Mouse (Mus musculus) limb, embryonic 15.5 days (tissue): ENCODE data around the gene Nkx2-2. TPM values are rescaled to one million over a fixed set of nuclear protein-coding genes. Genes with fewer than 3 reads are reported as not detected.
"Not testable (repeated sequence)": the region's sequence is repeated elsewhere in the genome, so short reads cannot be mapped to it uniquely, and the experiment has no call there.

Experiments used
- ATAC-seq: fragments of 200-750 bp; cut with Nextera tagmentation; 2 replicates; pipeline ENCODE4 v1.8.0; 2017; ENCODE audit warnings: low read depth, moderate TSS enrichment; ENCODE audit not compliant: insufficient number of reproducible peaks, low FRiP score, low TSS enrichment
- H3K27ac ChIP-seq: fragments of 300-500 bp; sonication (generic); 2 replicates; pipeline ENCODE4 v1.5.1; 2015; ENCODE audit warnings: moderate library complexity, mild to moderate bottlenecking, inconsistent platforms
- H3K27me3 ChIP-seq: fragments of 300-500 bp; sonication (generic); 2 replicates; pipeline ENCODE4 v1.6.1; 2015; ENCODE audit warnings: inconsistent platforms
- H3K36me3 ChIP-seq: fragments of 300-500 bp; sonication (generic); 2 replicates; pipeline ENCODE4 v1.6.1; 2015; ENCODE audit warnings: inconsistent platforms
- H3K4me1 ChIP-seq: fragments of 300-500 bp; sonication (generic); 2 replicates; pipeline ENCODE4 v1.6.1; 2015; ENCODE audit warnings: inconsistent platforms
- H3K4me2 ChIP-seq: fragments of 300-500 bp; sonication (generic); 2 replicates; pipeline ENCODE4 v1.6.1; 2015; ENCODE audit warnings: mild to moderate bottlenecking, inconsistent platforms
- H3K4me3 ChIP-seq: fragments of 300-500 bp; sonication (generic); 2 replicates; pipeline ENCODE4 v1.5.1; 2015; ENCODE audit warnings: mild to moderate bottlenecking, inconsistent platforms
- H3K9ac ChIP-seq: fragments of 300-500 bp; sonication (generic); 2 replicates; pipeline ENCODE4 v1.6.1; 2015; ENCODE audit warnings: inconsistent platforms
- H3K9me3 ChIP-seq: fragments of 300-500 bp; sonication (generic); 2 replicates; pipeline ENCODE4 v1.6.1; 2016; ENCODE audit warnings: inconsistent platforms
- WGBS: fragments of 180-500 bp; shearing (Covaris S2); methylation state at CpG from one replicate; pipeline ENCODE4 v1.1.7; 2015; 5-methylcytosine and 5-hydroxymethylcytosine counted together
- polyA plus RNA-seq: library from polyadenylated mRNA; unstranded; fragments of >200 nt; fragmentation: Nextera tagmentation; extraction: Ambion mirVana; gene quantifications from 2 replicates; pipeline ENCODE4 v1.2.1, GENCODE M21; 2015

Gene Nkx2-2
- polyA plus RNA-seq, 1 experiment from 2014 or later: not detected

GRCm38 (mm10) chr2:147177672-147178071 lies 16.4 kb downstream of the Nkx2-2 start:
- no peak overlapping the region for H3K27ac ChIP-seq
- peaks cover 81% of the 10 kb centered on the region for H3K27me3 ChIP-seq
- WGBS: 10% methylated on average over 10 of the region's 10 CpGs
- no peaks in the 10 kb centered on the region for H3K36me3 ChIP-seq
- H3K4me2 ChIP-seq: peak overlapping the region; percentile 65
- H3K9ac ChIP-seq: no peak overlapping the region
- H3K4me1 ChIP-seq: peaks cover 11% of the 10 kb centered on the region; the same call in 1 of the 2 replicates
- H3K9me3 ChIP-seq: no peaks in the 10 kb centered on the region
- no peak for ATAC-seq
- H3K4me3 ChIP-seq: peak overlapping the region; percentile 38

GRCm38 (mm10) chr2:147175296-147175695 lies 18.7 kb downstream of the Nkx2-2 start:
- Histone ChIP-seq H3K36me3 (no peaks in the 10 kb centered on the region), H3K9ac (no peak overlapping the region), H3K4me1 (peaks cover 11% of the 10 kb centered on the region; the same call in 1 of the 2 replicates), H3K4me3 (no peak overlapping the region), H3K4me2 (no peak overlapping the region), H3K27ac (no peak overlapping the region), H3K9me3 (no peaks in the 10 kb centered on the region), H3K27me3 (peaks cover 58% of the 10 kb centered on the region)
- ATAC-seq: no peak
- WGBS: 82% methylated on average over 11 of the region's 11 CpGs

- ATAC-seq: no peak
- Histone ChIP-seq H3K4me1 (peaks cover 9% of the 10 kb centered on the region; the same call in 1 of the 2 replicates), H3K9ac (no peak overlapping the region), H3K4me3 (no peak overlapping the region), H3K4me2 (no peak overlapping the region), H3K27ac (no peak overlapping the region), H3K9me3 (no peaks in the 10 kb centered on the region), H3K36me3 (no peaks in the 10 kb centered on the region), H3K27me3 (peaks cover 43% of the 10 kb centered on the region)
These were observed 20.3 kb downstream of the Nkx2-2 start for GRCm38 (mm10) chr2:147173751-147174150.

- H3K9me3 ChIP-seq, ATAC-seq, H3K9ac ChIP-seq, H3K4me1 ChIP-seq, H3K4me2 ChIP-seq, H3K36me3 ChIP-seq, H3K4me3 ChIP-seq, H3K27ac ChIP-seq: not testable (repeated sequence)
- 68% methylated on average over 9 of the region's 9 CpGs for WGBS
- H3K27me3 ChIP-seq: peaks cover 21% of the 10 kb centered on the region
These were observed 23.5 kb downstream of the Nkx2-2 start for GRCm38 (mm10) chr2:147170538-147170937.

- H3K9ac ChIP-seq: no peak overlapping the region
- H3K27ac ChIP-seq: no peak overlapping the region
- no peaks in the 10 kb centered on the region for H3K4me1 ChIP-seq
- no peak for ATAC-seq
- no peak overlapping the region for H3K4me2 ChIP-seq
- no peaks in the 10 kb centered on the region for H3K27me3 ChIP-seq
- no peaks in the 10 kb centered on the region for H3K36me3 ChIP-seq
- 65% methylated on average over 1 of the region's 1 CpGs for WGBS
- no peak overlapping the region for H3K4me3 ChIP-seq
- no peaks in the 10 kb centered on the region for H3K9me3 ChIP-seq
These were observed 28.2 kb downstream of the Nkx2-2 start for GRCm38 (mm10) chr2:147165863-147166262.

- no peaks in the 10 kb centered on the region for H3K9me3 ChIP-seq
These were observed 28.7 kb downstream of the Nkx2-2 start for GRCm38 (mm10) chr2:147165376-147165775.

GRCm38 (mm10) chr2:147152543-147152942 lies 41.5 kb downstream of the Nkx2-2 start:
- Histone ChIP-seq H3K9me3 (no peaks in the 10 kb centered on the region), H3K4me3 (no peak overlapping the region), H3K27ac (no peak overlapping the region), H3K4me2 (no peak overlapping the region), H3K4me1 (no peaks in the 10 kb centered on the region), H3K9ac (no peak overlapping the region), H3K36me3 (no peaks in the 10 kb centered on the region), H3K27me3 (no peaks in the 10 kb centered on the region)
- WGBS: 65% methylated on average over 2 of the region's 2 CpGs
- ATAC-seq: no peak

More at GRCm38 (mm10) chr2:147165376-147165775, 28.7 kb downstream of the Nkx2-2 start:
- H3K9ac ChIP-seq: no peak overlapping the region
- no peak for ATAC-seq
- no peak overlapping the region for H3K4me3 ChIP-seq
- 76% methylated on average over 3 of the region's 3 CpGs for WGBS
- H3K36me3 ChIP-seq: no peaks in the 10 kb centered on the region
- no peak overlapping the region for H3K4me2 ChIP-seq
- no peaks in the 10 kb centered on the region for H3K4me1 ChIP-seq
- H3K27me3 ChIP-seq: no peaks in the 10 kb centered on the region
- no peak overlapping the region for H3K27ac ChIP-seq

Other genes starting within 250 kb of the Nkx2-2 start
- gene Xrn2, start 181.2 kb downstream of the Nkx2-2 start, polyA plus RNA-seq: 61.1 and 62.9 TPM in 2 replicates
- not detected in 2 replicates for gene Nkx2-4, start 108.8 kb downstream of the Nkx2-2 start, polyA plus RNA-seq
- gene Pax1, start 167.7 kb upstream of the Nkx2-2 start, polyA plus RNA-seq: 4.0 and 4.8 TPM in 2 replicates